Mouse (Mus musculus) urinary bladder, postnatal 14 days (tissue): ENCODE data around the gene Sgsm2.
A peak's percentile ranks its signal among the peaks of the same experiment; 100 is the strongest.

Experiments
- DNase-seq: peaks from one replicate; pipeline ENCODE4 v3.0.0; 2021; ENCODE audit warnings: low spot score

Gene Sgsm2

GRCm38 (mm10) chr11:74841366-74841765, 55.5 kb downstream of the Sgsm2 start:
- DNase-seq = no peak

- no peak for DNase-seq
Observed at GRCm38 (mm10) chr11:74840739-74841138, 56.1 kb downstream of the Sgsm2 start.

DNA sequence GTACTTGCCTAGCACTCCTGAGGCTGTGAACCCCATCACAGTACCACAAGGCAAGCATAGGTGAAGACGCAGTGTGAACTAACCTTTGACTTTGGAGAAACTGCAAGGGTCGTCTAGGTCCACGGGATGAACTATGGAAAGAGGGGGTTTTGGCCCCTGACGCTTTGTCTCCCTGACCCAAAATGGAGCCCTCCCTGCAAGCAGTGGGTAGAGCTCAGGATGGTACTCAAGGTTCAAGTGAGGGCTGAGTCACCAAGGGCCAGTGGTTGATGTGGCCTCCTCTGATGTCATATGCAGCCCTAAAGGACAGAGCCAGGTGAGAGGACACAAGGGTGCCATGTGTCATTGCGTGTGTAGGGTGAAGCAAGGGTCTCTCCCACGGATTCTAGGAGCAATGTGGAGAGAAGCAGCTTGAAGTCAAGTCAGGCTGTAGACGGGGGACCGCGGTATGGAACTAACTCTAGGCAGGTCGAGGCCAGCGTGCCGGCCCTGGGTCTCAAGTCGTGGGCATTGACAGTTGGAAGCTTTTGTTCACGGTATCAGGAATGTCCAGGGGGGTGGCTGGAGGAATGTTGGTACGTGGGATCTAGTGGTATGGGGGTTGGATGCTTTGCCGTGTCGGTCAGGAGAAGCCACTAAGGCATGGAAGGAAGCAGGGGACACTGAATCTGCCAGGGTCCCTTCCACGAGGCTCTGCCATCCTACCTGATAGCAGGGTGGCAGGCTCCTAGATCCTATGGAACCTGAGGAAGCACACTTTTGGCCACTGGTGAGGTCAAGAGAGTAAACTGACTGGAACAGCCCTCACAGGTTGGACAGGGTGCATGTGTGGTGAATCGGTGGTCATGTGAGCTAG, 56.8 kb downstream of the Sgsm2 start:
- no peak for DNase-seq

DNA sequence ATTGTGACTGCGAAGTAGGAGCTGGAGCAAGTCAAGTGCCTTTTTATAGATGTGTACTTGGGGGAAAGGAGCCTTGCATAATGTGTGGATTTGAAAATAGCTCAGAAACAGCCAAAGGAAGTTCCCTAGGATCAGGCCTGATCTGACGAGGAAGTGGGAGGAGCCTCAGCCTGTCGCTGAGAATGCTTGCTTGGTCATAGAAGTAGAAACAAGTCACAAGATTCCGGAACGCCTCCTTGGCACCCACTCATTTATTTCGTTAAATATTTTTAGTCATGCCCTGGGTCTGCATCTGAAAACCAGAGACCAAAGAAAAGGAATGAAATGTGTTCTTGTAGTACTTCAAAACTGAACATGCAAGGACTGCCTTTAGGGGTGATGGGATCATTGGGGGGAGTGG, 57.9 kb downstream of the Sgsm2 start:
- DNase-seq = peak; percentile 61

DNA sequence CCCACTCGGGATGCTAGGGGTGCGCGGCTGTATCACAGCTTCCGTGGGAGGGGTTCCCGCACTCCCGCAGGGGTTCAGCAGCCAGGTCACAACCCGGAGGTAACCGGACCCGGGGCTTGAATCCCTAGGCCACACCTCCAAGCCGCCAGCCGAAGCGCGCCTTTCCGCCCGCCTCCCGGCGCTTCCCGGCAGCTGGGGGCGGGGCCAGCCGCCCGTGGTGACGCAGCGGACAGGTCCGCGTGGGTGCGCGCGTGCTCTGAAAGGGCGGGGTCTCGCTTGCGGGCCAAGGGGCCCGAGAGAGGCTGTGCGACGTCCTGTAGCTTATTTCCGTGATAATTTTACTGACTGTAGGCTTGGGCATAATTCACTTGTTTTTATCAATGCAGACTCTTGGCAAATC, 58.4 kb downstream of the Sgsm2 start:
- peak; percentile 95 for DNase-seq

DNA sequence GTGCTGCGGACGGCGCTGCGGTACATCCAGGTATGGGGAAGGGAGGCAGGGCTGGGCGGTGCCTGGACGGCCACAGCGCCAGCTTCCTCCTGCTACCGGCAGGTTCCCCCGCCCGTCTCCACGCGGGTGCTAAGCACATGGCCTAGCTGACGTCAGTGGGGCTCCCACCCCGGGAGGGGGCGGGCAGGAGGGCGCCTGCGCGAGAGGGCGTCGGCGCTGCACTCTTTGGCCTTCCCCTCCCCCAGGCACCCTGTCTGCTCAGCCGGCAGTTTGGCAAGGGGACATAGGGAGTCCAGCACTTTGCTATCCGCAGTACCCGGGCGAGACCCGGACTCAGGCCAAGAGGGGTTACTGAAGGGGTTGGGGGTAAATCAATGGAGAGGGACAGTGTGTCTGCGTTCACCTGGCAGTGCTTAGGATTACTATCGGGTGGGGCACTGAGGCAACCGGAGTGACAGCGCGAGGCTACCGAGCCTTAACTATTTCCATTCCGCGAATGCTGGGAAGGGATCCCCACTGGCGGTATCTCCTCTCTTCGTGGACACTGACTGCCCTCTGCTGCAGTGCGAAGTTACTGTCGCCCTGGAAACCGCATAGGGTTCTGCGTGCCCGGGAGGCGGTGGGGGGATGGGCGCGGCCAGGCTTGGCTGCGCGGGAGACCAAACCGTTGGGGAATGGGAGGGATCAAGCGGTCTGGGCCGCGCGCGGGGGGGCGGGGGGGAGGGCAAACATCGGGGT, 59.0 kb downstream of the Sgsm2 start:
- DNase-seq = peak; percentile 97

DNA sequence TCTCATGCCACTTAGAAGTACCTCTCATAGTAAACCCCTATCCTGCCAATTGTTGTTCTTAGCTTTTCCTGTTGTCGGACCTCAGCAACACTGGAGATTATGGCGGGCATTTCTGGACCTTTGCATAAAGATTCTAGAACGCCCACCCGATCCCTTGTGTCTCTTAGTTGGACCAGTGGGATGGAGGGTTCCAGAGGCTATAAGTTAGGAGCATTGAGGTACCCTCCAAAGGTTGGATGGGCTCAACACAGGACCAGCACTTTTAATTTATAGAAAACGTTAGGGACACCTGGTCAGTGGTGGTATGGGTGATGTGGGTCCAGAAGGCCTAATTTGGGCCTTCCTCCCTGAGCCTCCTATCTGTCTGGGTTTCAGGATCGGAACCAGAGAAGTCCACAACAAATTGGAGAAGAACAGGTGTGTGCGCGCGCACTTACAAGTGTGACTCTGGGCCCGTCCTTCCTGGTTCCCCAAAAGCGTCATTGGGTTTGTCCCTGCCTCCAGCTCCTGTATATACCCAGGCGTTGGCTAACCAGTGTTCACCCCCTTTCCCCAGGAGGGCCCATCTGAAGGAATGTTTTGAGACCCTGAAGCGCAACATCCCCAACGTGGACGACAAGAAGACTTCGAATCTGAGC, 59.7 kb downstream of the Sgsm2 start:
- peak; percentile 2 for DNase-seq

GRCm38 (mm10) chr11:74836225-74837055, 60.4 kb downstream of the Sgsm2 start:
- peak; percentile 4 for DNase-seq

DNA sequence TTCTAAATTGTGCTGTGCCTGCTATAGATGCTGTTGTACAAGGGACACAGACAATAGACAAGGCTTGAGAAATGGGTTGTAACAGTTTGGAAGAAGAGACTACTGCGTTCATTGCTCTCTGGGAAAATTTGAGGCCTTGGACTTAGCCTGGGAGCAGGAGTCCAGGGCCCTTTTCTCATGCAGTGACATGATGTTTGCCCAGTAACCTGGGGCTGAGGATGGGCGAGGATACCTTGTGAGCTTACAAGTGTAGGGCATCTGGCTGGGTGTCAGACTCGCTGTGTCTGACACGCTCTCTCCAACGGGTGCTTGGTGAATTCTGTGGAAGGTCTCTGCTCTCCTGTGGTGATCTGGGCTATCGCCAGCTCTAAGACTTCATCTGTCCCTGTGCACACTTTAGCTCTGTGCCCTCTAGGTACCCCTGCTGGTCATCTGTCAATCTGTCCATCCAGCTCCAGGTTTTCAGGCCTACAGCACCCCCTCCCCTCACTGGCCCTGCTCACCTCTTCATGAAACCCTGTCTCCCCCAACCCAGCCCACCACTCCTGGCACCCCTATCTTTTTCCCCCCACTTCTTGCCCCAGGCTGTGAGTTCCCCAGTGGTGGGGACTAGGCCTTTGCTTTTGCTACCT, 61.2 kb downstream of the Sgsm2 start:
- DNase-seq = peak; percentile 2

DNA sequence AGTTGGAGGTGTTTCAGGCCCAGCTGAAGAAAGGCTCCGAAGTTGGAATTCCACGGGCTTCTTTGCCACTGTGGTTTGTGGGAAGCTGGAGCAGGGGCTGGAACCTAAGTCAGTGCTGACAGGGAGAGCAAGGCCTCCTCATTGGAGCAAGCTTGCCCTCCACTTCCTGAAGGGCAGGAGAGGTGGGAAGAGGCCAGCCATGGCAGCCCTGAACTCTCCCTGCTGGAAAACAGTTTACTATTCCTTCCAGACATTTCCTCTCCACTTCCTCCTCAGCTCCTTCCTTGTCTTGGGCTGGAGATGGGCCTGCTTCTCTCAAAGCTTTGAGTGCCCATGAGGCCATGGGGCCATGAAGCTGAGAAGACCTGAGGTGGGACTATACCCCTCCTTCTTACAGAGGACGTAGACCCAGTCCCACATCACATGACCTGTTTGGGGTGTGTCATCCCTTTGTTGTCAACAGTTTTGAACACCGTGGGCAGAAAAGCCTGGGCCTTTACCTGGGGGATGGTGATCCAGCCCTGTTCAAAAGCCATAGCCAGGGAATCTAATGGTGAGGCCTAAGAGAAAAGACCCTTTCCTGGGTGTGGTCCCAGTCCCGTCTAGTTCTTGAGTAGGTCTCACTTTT, 62.1 kb downstream of the Sgsm2 start:
- no peak for DNase-seq

DNA sequence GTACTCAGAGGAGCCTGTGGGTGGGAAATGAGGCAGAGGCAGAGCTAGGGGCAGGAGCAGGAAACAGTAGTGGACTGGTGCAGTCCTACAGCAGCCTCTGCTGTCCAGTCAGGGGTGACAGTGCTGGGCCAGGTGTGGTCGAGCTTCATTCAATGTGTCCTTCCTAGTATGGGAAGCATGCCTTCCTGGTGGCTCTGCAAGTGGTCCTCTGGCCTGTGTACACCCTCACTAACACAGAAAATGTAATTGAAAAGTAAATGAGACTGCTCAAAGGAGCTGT, 62.6 kb downstream of the Sgsm2 start:
- DNase-seq = peak; percentile 5

DNA sequence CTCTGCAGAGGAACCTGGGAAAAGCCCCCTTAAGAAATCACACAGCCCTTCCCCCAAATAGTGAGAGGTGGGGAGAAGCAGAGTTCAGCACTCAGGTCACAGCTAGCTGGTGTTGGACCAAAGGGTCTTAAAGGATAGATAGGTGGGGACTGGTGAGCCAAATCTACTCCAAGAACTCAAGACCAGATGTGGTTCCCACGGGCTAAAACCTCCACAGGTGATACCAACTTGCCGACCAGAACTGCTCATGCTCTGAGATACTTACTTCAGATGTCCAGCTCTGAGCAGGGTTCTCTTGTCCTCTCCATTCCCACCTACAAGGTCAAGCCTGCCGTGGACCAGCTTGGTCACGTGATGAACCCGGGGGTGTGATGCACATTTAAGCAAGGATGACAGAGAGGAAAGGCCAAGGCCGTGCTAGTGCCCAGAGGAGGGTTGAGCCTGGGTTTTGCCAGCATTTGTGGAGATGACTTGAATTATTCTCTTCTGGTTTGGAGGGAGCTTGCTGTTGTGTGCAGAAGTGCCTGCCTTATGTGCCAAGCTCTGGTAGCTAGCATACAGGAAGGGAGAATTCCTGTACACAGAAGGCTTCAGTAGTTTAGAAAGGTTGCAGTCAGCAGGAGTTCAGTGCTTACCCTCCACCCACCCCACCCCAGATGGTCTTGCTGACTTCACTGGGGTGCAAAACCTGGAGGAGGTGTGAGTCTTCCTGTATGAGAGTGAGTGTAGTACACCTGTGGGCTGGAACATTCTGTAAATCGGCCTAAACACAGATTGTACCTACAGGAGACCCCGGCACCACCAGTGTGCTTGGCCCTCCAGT, 63.1 kb downstream of the Sgsm2 start:
- DNase-seq = no peak

DNA sequence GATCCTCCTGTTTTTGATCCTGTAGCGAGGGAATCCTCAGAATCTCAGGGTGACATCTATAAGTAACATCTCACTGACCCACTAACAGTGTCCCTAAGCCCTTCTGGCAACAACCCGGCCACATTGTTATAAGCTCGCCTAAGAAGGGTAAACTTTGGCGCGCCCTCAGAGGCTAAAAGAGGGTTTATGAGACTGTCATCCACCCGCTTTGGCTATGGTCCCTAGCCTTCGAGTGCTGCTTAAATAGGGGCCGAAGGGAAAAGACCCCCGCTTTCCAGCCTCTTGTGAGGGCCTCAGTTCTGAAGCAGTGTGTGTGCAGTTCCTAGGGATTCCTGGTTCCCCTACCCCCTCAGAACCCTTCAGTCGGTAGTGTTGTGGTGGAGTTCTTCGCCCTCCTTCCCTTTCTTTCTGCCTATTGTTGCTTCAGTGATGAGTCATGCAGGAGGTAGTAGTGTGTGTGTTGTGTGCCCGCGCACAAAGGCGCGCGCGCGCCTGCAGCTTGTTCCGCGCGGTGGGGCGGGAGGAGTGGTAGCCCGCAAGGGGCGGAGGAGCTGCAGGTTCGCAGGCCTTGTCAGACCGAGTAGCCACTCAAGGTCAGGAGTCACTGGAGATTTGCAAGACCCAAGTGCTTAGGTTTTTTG, 64.2 kb downstream of the Sgsm2 start:
- DNase-seq = peak; percentile 75

- peak; percentile 100 for DNase-seq
Observed at GRCm38 (mm10) chr11:74831606-74832451, 65.0 kb downstream of the Sgsm2 start.

DNA sequence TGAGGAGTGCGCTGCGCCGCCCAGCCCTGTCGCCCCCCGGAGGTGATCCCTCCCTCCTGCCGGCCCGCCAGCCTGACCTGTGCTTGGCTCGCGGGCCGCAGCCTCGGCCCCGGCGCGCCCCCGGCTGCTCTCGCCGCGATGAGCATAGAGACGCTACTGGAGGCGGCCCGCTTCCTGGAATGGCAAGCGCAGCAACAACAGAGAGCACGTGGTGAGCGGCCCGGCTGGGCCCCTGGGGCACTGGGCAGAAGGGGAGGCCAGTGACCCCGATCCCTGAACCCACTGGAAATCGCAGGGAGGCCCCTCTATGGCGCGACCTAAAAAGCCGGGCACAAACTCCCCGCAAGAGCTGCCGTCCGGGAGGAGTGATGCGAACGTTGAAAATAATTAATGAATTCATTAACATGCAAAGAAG, 65.7 kb downstream of the Sgsm2 start:
- DNase-seq = peak; percentile 48

- DNase-seq = peak; percentile 99
Observed at GRCm38 (mm10) chr11:74830256-74831161, 66.4 kb downstream of the Sgsm2 start, which contains the start of gene Mnt. TSS of gene Mnt (plus strand) at chr11:74830920.

DNA sequence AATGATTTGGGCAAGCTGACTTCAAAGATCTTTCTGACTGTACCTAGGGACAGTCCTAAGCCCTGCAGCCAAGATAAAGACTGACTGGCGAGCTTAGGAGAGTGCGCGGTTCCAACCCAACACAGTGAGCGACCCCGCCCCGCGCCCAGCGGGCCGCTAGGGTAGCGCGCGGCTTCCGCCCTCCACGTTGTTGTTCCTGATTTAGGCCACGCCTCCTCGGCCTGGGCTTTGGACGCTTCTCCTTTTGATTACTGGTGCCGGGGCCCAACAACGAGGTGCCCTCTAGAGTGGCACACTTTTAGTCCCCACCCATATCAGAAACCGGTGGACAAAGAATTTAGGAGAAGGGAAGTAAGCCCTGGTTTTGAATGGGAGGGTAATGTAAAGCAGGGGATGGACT, 67.0 kb downstream of the Sgsm2 start:
- DNase-seq = peak; percentile 87
